Mouse (Mus musculus) liver, postnatal 0 days (tissue): ENCODE results near the gene 3110040N11Rik.

Experiments
- CTCF ChIP-seq: sonication (generic); IDR thresholded peaks from 2 replicates; pipeline ENCODE4 v1.5.1; 2016; ENCODE audit warnings: antibody characterized with exemption, low read depth
- EP300 ChIP-seq: IDR thresholded peaks from 2 replicates; pipeline ENCODE4 v1.6.1; 2016; ENCODE audit warnings: antibody characterized with exemption, low read depth, mild to moderate bottlenecking

GRCm38 (mm10) chr7:81738720-81739385 is 50.4 kb downstream of the 3110040N11Rik start:
- TF ChIP-seq EP300 (no peak), CTCF (no peak)
